Mouse (Mus musculus): ENCODE measurements around the gene Cox14.
"Not testable (repeated sequence)": the region's sequence is repeated elsewhere in the genome, so short reads cannot be mapped to it uniquely, and the experiment has no call there.

Cox14 gene

DNA sequence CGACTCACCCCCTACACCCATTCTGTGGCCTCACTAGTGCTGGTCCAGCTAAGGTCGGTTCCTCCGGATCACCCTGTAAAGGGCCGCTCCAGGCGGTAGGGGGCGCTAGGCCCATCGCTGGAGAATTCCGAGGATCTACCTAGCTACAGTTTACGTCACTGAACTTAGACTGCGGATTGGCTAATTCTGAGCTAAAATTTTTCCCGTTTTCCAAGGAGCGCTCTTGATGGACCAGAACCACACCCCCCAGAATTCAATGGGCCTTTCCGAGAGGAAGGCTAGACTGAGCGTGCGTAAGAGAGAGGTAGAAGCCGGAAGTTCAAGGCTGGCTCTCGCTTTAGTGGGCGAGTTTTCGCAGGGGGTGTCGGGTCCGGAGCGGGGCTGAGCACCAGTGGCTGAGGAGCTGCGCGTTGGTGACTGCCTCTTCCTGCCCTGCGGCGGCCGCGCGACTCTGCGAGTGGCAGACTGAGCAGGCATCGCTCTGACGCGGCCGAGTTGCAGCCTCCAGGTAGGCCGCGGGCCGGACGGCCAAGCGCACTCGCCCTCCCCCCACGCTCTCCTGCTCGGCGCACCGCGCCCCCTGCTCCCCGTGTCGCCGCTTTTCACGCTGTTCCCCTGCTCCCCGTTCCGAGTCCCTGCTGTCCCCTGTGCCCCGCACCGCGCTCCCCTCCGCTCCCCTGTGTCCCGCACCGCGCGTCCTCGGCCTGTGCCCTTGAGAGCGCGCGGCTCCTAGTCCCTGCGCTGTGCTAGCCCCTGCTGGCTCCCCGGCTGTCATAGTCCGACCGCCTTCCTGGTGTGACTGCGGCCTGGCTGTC, at the start of gene Cox14:
Gene Cox14 (plus strand): TSS at position 278 of the 815 bp plus-strand sequence.
- peak; percentile 88 to 90 for DNase-seq

DNA sequence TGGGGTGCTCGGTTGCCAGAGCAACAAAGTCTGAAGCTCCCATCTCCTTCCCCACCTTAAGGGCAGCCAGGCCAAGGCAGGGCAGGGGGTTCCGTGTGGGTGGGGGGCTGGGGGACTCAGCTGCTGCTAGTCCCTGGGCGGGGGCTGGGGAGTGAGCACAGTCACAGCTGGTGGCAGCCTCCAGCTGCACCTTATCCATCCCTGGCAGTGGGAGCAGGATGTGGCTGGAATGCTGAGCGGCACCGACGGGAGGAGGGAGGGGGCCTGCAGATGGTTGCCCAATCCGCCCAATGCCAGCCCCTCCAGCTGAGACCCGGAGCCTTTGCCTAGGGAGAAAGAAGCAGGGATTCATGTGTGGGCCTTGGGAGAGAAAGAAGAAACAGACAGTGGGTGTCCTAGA, 48.3 kb upstream of the Cox14 start:
- no peak for DNase-seq

DNA sequence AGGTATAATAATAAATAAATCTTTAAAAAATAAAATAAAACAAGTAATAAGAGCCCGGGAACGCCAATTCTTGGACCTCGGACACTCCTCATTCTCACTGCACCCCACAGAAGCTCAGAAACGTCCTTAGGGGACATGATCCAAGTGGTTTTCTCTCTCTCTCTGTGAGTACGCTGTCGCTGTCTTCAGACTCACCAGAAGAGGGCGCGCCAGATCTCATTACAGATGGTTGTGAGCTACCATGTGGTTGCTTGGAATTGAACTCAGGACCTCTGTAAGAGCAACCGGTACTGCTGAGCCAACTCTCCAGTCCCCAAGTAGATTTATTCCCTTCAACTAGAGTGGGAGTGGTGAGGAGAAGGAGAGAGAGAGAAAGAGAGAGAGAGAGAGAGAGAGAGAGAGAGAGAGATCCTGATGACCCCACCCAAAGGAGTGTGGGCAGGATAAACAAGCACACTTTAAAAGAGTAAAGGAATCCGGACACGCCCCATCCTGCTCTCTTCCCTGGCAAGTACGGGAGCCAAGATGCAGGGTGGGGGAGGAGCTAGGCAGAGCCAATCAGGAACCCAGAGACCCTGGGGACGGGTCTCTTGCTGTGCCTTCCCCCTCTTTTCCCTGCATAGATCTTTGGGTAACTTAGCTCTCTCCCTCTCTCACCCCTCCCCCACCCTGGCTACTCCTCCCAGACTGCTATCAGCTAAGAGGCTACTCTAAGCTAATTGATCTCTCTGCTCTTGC, 47.2 kb upstream of the Cox14 start:
- DNase-seq = peak in 1 of 2 experiments; percentile 23

DNA sequence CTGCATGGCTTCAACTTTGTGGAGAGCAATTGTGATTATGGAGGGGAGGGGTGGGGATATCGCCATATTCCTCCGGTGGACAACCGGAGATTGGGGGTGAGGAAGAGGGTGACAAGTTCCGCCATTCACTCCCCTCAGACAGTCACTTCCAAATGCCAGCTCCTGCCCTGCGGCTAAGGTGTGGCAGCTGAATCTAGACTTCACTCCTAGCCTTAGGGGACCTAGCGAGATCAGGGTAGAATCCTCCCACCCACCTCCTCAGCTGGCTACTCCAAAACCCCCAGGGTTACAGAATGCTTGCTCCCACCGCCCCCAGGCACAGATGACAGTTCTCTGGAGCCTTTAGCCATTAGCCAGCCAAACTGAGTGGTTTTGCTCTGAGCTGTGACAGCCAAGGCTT, 46.4 kb upstream of the Cox14 start:
- no peak for DNase-seq

DNA sequence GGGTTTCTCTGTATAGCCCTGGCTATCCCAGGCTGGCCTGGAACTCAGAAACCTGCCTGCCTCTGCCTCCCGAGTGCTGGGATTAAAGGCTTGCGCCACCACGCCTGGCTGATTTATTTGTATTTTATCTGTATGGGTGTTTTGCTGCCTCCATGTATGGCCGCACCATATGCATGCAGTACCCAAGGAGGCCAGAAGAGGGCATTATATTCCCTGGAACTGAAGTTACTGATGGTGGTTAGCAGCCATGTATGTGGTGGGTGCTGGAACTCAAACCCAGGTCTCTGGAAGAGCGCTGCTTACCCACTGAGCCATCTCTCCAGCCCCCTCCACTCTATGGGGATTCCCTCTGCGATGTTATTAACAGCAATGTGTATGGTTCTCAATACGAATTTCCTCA, 42.5 kb upstream of the Cox14 start:
- no peak for DNase-seq

DNA sequence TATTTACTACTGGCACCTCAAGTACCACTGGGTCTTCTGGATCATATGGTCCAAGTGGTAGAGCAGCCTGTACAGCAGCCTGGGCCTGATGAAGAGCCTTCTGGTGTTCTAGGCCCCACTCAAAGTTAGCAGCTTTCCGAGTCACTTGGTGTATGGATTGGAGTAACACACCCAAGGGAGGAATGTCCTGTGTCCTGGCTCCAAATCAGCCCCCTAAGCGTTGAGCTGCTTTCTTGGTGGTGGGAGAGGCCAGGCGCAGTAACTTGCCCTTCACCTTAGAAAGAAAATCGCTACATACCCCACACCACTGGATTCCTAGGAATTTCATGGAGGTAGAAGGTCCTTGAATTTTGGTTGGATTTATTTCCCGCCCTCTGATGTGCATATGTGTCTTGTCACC, 41.3 kb upstream of the Cox14 start:
- no peak for DNase-seq

DNA sequence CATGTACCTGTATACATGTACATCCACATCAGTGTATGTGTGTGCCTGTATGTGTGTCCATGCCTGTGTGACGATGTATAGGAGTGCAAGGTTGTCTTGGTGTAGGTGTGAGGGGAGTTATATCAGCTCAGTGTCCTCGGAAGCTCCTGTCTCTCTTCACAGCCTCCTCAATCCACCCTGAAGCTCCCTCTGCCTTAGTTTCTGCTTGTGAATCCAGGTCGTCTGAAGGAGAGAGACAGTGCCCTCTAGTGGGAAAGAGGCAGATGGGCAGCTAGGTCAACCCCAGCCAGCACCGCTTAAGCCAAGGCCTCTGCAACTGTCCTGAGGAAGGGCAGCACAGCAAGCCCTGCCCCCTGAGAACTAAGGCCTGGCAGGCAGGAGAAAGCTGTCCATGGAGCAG, 36.7 kb upstream of the Cox14 start:
- DNase-seq = peak in 1 of 2 experiments; percentile 30

DNA sequence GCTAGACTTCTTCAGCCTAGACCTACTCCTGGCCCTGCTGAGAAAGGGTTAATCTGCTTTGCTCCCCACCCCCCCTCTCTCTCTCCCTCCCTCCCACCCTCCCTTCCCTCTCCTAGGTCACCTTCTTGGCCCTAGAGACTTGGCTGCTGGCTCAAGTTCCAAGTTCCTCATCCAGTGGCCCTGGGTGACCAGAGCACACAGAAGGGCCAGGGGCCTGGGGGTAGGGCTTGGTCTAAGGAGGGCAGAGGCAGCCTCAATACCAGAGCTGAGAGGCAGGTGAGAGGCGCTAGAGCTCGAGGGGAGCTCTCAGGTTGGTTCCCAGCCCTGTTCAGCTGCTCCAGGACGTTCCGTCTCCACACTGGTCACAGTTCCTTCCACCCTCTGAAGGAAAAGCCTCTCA, 34.5 kb upstream of the Cox14 start:
- DNase-seq = no peak

DNA sequence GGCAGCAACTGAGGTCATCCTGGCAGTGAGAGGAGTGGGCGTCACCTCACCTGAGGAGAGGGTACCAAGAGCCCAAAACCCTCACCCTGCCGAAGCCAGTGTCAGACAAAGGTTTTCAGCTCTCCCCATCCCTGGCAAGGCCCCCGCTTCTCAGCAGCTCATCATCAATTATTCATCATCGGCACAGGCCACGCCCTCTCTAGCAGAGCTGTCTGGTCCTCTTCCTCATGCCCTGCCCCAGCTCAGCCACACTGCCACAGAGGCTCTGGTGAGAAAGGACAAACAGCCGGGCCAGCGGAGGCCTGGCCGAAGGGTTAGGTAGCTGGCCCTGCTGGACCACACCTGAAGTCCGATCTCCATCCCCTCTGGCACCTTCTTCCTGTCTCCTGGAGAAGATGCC, 33.4 kb upstream of the Cox14 start:
- no peak for DNase-seq

DNA sequence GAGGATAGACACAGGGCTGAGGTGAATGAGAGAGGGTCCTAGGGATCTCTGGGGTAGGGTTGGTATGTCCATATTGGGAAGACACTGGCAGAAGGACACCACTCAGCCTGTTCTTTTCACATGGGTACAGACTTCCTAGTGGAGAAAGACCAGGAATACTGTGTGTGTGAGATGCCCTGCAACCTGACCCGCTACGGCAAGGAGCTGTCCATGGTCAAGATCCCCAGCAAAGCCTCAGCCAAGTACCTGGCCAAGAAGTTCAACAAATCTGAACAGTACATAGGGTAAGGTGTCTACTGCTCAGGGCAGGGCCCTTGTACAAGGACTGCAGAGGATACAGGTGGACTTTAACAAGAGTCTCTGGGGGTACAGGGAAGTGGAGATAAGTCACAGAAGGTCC, 28.1 kb upstream of the Cox14 start:
- no peak for DNase-seq

DNA sequence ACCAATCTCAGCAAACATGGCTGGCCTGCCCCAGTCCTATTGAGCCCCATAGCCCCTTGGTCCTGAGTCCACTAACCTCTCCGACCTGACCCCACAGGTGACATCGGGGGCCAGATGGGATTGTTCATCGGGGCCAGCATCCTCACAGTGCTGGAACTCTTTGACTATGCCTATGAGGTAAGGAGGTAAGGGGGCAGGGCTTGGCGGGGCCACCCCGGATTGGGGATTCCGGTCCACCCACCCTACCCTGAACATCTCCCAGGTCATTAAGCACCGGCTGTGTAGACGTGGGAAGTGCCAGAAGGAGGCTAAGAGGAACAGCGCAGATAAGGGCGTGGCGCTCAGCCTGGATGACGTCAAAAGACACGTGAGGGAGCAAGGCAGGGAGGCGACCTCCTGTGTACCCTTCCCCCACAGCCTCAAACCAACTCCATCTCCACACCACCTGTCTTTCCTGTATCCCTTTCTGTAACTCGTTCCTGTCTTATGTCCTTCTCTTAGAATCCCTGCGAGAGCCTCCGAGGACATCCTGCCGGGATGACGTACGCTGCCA, 26.8 kb upstream of the Cox14 start:
- DNase-seq = no peak

DNA sequence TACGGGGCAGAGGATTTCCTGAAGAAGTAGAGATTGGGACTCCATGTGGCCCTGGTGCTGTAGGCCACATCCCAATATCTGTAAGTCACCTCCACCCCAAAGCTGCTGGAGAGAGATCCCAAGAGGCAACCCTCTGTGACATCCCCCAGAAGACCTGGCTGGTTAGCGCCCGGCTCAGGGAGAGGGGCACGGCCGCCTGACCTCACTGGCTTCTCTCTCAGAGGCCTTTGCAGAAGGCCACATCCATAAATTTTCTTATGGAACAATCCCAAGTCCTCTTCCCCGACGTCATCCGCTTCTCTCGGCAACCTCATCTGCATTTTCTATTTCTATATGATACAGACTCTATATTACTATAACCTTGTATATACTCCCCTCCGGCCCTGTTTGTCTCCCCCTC, 25.7 kb upstream of the Cox14 start:
- no peak for DNase-seq

DNA sequence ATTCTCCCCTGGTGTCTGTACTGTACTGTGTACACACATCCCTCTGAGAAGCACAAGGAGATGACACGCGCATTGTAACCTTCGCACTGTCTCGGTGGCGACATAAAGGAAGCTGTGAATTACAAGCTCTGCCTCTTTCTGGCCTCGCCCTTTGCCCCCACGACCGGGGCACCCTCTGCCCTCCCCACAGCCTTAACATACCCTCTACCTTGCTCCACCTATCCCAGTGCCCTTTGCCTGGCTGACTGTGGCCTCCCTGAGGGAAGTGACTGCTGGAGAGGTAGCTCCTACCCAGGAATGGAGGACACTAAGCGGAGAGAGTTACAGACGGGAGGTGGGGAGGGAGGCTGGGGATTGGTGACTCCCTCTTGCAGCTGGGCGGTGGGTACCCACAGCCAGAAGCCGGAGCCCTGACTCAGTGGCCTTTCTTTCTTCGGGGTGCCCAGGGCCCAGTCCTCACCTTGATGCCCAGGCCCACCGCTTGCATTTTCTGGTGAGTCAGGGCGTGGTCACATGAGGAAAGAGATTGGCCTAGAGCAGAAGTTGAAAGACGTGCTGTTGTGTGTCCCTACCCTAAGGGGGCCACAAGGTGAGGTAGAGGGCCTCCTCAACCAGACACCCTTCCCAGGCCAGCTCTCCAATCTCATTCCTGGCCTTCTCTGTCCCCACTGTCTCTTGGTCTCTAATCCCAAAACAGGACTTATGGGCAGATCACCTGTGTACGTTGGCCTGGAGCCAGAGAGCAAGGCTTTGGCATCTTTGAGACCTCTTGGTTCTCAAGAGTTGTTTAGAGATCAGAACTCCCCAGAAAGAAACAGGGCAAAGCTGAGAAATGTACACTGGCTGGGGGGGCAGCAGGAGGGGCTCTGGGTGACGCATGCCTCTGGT, 25.0 kb upstream of the Cox14 start:
- DNase-seq = no peak

DNA sequence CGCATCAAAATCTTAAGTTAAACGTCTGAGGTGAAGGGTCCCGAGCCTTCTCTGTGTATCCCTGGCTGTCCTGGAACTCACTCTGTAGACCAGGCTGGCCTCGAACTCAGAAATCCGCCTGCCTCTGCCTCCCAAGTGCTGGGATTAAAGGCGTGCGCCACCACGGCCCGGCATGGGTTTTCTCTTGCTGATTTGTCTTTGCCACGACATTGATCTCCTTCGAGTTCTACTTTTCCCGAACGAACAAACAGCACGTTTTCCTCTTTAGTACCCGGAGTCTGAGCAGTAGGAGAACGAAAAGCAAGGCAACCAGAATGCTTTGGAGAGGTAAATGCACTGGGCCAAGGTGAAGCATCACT, 23.8 kb upstream of the Cox14 start:
- not testable (repeated sequence) for DNase-seq

DNA sequence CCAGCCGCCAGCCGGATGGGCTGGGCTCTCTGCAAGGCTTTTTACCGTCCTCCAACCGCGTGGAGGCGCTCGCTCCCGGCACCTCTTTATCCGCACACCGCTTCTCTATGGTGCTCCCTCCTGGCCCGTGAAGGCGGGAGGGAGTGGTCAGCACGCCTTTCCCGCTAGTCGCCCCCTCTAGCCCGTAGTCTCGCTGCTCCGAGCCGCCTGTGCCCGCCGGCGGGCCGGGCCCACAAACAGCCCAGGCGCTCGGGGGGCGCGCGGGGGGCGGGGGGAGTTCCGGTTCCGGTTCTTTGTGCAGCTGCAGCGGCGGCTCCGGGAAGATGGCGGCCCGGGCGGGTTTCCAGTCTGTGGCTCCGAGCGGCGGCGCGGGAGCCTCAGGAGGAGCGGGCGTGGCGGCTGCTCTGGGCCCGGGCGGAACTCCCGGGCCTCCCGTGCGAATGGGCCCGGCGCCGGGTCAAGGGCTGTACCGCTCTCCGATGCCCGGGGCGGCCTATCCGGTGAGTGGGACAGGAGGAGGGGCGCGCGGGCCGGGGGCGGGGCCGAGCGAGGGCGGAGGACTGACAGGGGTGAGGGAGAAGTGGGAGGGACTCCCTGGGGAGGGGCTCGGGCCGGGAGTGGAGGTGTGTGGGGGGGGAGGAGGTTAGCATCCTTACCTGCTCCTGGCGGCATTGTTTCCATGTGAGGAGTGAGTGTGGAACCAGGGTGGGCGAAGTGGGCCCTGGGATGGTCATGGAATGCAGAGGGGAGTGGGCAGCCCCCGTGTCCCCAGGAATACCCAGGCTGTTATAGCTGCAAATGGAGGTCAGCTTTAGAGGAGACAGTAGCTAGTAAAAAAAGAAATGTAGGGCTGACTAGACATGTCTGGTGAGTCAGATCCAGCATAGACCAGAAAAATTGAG, 23.2 kb upstream of the Cox14 start, which contains the start of gene Smarcd1:
Gene Smarcd1 (plus strand): TSS at position 131 of the 902 bp plus-strand sequence.
- DNase-seq = peak; percentile 88 to 95

DNA sequence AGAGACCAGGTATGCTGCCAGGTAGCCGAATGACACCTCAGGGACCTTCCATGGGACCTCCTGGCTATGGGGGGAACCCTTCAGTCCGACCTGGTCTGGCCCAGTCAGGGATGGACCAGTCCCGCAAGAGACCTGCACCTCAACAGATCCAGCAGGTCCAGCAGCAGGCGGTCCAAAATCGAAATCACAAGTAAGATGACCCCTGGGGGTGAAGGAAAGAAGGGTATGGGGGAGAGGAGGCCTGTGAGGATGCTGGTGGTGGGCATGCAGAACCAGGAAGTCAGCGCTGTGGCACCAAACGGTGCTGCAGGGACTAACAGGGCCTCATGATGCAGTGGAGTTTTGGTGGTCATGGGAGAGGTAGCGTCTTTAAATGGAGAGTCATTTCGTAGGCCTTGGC, 22.3 kb upstream of the Cox14 start:
- no peak for DNase-seq

DNA sequence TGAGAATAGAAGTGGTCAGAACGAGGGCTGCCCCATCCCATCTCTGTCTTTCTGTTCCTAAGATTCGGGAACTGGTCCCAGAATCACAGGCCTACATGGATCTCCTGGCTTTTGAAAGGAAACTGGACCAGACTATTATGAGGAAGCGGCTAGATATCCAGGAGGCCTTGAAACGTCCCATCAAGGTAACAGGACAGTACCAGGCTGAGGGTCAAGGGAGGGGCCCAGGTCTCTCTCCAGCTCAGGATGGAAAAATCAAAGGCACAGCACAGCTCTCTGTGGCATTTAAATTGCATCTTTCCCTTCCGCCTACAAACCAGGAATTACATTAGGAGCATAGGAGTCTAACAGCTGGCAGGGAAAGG, 21.8 kb upstream of the Cox14 start:
- DNase-seq = no peak

DNA sequence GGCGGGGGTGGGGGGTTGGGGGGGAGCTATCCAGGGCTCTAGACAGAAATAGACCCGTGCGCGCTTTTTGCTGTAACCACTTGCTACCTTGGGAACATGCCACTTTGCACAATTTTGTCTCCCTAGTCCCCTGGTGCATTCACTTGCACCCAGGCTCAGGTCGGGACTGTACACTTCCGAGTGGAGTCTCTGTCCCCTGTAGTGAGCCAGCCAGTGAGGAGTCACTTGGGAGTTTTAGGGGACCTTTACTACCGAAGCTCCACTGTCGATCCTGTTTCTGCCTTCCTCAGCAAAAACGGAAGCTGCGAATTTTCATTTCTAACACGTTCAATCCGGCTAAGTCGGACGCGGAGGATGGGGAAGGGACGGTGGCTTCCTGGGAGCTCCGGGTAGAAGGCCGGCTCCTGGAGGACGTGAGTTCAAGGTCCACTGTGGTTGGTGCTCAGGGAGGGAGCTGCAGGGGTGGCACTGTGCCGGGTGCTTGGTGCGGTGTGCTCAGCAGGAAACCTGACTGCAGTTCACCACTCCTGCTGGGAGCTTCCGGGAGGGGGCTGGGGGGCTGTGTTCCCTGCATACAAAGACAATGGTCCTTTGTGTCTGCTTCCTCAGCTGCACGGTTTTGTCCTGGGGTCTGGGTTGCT, 21.3 kb upstream of the Cox14 start:
- DNase-seq = no peak

DNA sequence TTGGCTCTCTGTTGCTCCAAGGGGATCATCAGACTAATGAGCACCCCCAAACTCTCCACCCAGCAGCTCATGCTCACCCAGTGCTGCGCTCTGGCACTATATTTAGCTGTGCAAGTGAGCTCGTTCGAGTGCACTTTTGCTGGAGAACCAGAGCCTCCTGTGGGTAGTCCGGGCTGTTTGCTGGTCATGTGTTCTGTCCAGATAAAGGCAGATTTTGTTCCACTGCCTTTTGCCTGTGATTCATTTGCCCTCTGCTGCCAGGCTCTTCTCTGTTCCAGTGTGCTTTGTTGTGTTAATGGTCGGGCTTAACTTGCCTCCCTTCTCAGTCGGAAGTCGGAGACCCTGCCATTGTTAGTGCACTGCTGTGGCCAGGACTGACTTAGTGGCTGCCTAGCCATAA, 20.5 kb upstream of the Cox14 start:
- DNase-seq = no peak

DNA sequence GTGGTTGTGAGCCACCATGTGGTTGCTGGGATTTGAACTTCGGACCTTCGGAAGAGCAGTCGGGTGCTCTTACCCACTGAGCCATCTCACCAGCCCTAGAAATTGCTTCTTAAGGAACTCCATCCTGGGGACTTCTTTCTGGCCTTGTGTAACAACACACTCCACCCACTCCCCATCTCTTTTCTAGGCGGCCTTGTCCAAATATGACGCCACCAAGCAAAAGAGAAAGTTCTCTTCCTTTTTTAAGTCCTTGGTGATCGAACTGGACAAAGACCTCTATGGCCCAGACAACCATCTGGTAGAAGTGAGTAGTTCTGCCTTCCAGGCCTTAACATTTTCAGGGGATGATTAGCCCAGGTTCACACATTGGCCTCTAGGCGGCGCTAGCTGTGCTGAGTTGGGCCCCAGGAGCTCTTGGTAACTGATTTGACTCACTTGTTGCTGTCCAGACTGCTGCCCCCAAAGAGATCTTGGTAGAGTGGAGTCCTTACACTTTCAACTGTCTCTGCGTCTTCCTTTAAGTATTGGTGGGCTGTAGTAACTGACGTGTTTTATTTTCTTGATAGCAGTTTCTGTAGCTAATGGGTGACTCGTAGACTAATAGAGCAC, 19.9 kb upstream of the Cox14 start, which contains the start of gene Gm17349:
Gene Gm17349 (minus strand): TSS at position 51 of the 609 bp plus-strand sequence.
- peak; percentile 33 to 60 for DNase-seq

DNA sequence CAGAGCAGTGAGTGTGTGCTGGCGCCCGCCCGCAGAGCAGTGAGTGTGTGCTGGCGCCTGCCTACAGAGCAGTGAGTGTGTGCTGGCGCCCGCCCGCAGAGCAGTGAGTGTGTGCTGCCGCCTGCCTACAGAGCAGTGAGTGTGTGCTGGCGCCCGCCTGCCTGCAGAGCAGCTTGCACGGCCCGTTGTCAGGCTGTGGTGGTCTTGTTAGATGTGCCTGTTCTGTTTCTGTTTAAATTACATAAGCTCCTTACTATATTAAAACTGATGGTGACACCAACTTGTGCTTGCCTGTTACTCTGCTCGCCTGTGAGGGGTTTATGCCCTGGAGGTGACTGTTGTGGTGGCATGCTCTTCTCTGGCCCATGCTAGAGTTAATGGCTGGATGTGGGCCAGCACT, 17.2 kb upstream of the Cox14 start:
- no peak for DNase-seq
